Mouse (Mus musculus) ovary, adult 18-20 months (tissue): ENCODE data around the gene Prkce.

Experiments
- DNase-seq: peaks from one replicate; pipeline ENCODE4 v3.0.0; 2022; ENCODE audit warnings: low spot score, mixed read lengths

Prkce gene

DNA sequence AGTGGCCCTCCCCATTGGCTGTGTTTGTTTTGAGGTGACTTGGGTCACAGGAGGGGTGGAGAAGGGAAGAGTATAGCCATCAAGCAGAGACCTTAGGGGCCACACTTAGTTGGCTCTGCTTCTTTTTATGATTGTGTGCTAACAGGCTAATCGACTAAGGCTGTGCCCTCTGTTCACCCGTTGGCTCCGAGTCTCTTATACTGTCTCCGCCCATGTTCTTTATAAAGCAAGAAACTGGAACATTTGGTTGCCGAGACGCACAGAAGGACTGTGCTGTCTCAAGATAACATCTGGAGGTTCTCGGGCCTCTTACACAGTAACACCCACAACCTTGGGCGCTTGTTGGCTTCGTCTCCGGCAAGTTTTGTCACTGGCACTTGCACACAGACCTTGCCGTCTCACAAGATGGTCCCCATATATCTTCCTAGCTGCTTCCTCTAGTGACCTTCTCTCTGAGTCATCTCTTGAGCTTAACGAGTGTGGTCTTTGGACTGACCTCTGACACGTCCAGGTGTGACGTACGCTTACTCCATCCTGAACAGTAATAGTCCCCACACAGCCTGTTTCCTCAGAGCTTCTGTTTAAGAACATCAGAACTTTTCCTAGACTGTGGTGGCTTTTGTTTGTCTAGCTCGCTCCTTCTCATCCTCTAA, 406.1 kb downstream of the Prkce start:
- no peak for DNase-seq

DNA sequence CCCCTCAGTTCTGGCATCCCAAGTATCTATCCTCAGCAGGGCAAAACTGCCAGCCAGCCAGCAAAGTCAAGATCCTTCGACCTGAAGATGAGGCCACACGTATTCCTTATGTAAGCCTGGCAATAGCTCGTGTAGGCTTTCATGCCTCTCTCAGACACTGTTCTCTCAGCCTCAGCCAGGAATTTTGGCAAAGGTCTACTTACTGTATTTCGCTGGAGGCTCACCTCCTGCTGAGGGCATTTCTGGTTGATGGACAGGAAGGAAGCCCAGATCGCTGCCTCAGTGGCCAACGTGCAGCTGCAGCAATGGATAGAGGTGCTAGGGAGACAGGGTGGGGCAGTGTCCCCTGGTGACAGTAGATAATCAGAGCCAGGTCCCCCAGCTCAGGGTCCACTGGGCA, 413.1 kb downstream of the Prkce start:
- no peak for DNase-seq

DNA sequence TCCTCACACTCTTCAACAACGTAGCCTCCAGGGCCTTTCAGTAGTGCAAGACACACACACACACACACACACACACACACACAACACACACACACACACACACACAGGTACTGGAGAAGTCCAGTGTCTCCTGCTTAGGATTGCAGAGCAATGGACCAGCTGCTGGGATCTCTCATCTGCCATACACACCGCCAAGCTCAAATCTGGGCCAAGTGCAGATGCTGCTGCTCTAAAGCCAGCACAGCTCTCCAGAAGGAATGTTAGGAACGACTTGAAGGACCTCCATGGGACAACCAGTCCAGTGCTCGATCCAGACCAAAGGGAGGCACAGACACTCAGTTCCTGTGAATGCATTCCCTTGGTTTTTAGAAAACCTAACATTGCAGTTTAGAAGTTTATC, 414.8 kb downstream of the Prkce start:
- no peak for DNase-seq

DNA sequence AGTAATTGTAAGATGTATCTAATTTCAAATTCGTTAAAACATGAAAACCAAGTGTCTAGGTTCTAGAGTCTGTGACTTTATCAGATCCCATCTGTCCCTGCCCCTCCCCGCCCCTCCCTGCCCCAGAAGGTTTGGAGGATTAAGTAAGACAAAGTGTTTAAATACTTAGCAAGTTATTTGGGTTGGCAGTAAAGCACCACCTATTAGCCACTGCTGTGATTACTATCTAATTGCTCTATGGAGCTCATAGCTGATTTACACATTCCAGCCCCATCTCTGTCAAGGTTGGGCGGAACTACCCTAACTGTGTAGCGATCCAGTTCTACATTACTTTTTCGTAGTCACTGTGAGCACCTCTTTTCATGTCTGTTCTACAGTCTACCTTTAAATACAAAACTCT, 418.9 kb downstream of the Prkce start:
- DNase-seq: no peak

DNA sequence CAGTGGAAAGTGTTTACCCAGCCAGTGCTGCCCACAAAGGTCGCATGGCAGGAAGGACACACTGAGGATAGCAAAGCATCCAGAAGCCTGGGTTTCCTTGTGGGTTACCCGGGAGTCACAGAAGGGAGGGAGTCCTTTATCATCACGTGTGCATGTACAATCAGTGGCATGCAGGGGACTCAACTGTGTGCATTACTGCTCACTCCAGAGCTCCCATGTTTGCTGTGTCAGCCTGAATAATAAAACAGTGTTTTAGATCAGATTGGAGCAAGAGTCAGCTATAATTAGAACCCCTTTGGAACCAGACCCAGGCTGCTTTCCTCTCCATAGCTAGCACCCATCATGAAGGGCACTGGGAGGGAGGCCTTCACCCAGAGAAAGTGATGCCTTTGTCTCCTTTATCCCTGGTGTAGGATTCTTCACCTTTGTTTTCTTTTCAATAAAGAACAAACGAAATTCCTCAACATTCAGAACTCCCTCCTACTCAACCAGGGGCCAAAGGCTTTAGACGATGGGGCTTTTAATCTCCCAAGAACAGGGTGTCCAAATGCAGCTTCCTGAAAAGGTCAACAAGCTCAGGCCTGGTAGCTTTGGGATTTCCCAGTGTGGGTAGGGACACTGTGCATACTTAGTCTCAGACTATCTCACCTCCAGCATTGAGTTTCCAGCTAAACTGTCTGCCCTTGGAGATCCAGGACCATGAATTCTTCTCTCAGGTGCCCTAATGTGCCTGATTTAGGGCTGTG, 421.3 kb downstream of the Prkce start:
- DNase-seq: no peak

DNA sequence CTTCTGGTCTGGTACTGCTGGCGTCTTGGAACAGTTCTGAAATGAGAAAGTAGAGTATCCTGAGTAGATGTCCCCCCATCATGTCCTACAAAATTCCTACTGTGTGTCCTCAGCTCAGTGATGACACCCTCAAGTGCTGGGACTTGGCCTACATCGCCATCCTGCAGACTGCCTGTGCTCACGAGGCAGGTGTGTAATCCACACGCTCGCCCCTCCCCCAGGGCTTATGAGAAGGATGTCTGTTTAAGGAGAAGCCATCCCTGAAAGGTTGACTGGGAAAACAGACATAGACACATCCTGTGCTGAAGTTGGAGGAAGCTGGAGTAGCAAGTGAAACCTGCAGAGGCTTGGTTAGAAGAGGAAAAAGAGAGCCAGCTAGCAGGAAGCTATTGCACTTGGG, 422.1 kb downstream of the Prkce start:
- DNase-seq: no peak

DNA sequence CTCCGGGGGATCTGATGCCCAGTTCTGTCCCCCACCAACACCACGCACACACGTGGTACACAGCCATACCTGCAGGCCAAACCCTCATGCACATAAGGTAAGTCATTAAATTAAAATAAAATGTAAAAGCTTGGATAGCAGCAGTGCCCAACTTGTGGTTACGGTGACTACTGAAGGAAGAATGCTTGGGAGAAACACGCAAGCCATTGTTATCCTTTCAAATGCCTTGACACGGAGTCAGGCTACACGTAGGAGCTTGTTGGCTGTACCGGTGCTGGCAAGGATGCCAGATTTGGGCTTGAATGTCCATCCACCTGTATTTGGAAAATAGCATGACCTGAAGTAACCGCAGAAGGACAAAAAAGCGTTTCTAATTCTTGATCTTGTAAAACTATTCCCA, 423.7 kb downstream of the Prkce start:
- no peak for DNase-seq

DNA sequence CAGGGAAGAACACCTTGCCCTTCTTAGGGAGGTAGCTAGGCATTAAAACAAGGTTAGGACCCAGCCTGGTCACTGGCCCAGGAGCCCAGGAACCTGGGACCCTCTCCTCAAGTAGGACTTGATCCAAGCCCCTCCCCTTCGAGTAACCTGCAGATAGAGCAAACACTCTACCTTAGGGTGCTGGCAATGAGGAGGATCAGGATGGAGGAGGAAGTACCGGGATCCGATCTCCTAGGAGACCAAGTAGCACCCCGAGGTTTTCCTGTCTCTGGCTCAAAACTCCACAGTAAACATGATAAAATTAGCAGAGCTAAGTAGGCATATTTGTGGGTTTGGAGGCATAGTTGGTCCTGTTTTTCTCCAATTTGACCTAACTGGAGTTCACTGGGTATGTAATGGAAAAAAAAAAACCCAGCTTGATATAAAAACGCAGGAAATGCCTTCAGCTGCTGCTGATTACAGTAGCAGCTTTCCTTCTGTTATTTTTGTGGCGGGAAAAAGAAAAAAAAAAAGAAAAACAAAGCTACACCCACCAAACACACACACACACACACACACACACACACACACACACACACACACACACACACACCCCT, 425.5 kb downstream of the Prkce start:
- DNase-seq: no peak

DNA sequence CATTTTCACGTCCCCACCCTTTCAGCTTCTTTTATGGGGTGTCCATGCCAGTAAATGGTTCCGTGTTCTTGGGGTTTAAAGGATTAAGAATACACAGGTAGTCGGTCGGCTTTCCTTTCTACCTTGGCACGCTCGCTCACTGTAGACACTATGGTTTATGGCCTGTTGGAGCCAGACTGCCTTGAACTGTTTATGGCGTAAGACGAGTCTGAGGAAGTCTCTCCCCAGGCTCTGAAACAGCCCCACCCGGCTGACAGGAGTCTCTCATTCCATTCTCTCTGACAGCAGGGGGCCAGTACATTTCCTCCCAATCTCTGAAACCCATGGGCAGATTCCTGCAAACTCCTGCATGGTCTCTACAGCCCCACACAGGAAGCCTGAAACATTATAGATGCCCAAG, 427.9 kb downstream of the Prkce start:
- no peak for DNase-seq

DNA sequence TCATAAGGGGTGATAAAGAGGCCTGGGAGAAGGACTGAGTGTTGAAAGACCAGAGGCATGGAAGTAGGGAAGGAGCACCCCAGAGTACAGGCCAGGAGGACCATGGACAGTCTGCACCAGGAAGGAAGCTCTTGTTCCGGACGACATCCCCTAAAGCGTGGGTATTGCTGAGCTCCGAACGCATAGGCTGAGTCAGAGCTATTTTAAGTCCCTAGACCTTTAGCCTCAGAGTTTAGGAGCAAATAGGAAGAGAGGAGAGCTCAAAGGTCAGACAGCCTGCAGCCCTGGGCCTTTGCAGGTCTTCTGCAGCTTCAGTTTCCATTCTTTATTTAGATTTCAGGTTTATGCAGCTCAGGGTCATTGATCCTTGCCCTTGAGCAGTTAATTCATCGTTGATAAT, 433.5 kb downstream of the Prkce start:
- no peak for DNase-seq

DNA sequence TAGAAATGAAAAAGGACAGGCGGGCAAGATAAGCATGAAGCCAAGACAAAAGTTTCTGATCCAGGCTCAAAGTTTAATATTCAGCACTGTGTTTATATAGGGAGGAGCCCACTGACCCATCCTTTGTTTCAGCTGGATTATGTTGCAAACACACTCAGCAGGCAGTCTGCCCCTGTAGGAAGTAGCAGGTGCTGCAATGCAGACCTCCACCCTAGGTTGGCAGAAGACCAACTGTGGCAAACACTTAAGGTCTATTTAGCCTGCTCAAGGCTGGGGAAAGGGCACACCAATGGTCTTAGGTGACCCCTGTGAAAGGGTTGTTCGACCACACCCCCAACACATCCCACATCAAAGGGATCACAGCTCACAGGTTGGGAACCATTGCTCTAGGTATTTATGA, 434.3 kb downstream of the Prkce start:
- no peak for DNase-seq

DNA sequence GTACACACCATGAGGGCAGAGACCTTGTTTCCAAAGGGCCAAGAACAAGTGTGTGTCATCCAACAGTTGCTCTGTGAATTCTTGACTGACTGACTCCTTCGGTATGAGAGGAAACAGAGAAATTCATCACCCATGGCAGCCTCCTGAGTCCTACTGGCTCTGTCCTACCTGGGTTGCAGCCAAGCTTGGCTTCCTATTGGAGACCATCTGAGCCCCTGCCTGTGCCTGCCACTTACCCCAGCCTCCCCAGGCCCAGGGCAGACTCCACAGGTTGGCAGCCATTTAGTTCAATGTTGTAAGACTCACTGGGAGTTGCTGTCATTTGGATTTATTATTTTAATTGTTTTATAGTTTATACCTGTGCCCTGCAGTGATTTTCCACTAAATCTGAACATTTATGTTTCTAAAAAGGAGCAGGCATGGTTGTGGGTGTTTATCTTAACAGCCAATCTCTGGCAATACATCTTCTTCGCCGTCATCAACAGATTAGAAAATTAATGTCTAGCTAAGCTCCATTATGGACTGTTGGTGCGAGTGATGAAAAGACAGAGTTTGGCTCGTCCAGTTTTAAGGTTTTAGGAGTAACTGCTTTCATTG, 436.4 kb downstream of the Prkce start:
- DNase-seq: no peak

DNA sequence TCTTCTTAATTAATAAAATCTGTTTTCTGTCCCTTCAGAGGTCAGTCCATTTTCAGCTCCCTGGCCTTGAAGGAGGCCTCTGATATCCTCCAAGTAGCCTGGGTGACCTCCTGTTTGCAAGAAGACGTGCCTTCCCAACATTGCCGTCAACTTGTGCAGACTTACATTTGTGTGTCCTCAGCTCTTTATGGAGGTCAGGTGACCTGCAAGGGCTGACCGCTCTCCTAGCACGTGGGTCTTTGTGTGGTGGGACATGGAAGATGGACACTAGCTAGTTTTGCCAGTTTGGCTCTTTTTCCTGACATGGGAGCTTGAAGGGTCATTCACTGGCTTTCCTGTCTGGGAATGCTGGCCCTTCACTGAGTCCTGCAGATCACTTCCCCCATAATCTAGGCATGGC, 440.4 kb downstream of the Prkce start:
- no peak for DNase-seq

DNA sequence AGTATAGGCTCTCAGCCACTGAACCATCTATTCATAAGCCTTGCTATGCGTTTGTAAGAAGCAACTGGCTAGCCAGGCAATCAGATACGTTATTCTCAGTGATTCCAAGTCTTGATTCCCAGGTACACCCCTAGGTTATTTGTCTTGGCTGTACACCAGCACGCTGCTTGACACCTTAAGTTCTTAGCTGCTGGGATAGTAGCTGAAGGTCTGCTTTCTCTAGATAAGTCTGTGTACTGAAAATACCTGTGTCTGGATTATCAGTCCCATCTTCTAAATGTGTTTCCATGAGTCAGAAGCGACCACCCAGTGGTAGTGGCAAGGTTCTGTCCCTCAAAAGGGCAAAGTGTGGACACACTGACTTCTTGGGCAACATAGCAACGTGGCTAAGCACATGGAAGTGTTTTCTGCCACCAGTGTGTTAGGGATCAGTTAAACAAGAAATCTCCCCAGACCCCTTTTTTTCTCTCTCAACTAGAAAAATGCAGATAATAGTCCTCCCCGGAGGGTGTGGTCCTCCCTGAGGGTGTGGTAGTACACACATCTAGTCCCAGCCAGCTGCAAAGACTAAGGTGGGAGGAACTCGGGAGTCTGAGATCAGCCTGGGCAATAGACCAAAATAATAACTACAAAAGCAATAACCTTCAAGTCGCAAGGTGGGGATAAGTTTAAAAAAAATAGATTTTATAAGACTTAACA, 442.8 kb downstream of the Prkce start:
- no peak for DNase-seq

DNA sequence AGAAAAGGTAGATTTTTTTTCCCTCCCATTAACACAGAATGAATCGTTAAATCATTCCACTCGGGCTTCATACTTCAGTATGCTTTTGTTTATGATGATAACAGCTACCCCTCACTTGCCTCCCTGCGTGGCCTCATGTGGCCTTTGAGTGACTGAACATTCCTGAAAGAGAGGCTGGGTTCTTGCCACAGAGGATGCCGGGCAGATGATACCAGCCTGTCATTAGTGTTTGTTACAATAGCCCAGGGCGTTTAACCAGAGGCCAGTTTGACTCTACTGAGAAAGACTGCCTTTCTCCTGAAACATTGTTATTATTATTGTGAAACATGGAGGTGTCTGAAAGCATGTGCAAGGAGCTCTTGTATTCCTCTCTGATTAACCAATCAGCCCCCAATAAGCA, 444.2 kb downstream of the Prkce start:
- no peak for DNase-seq

DNA sequence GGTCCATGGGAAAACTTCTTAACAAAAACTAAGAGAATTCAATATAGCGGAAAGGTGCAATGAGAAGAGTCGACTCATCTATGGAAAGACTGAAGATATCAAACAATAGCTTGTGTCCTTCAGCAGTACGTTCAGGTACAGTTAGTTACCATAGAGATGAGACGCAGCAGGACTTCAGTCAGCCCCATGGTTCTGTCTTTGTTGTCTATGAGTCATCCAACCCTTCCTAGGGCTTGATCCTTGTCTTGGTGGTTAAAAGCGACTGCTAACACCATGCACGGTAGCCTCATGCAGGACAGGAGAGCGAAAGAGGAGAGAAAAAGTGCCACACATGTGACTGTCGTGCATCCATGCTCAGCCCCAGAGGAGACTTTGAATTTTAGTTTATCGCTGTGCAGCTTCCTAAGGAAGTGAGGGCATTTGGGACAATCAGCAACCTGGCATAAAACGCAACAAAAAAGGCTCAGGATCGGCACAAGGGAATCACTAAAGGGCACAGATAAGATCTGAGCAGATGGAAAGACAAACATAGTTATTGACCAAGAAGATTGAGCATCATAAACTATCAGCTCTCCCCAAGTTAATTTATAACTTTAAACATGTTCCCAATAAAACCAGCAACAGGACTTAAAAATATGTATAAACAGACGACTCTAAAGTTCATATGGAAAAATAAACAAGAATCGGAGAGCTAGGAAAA, 448.2 kb downstream of the Prkce start:
- DNase-seq: no peak

DNA sequence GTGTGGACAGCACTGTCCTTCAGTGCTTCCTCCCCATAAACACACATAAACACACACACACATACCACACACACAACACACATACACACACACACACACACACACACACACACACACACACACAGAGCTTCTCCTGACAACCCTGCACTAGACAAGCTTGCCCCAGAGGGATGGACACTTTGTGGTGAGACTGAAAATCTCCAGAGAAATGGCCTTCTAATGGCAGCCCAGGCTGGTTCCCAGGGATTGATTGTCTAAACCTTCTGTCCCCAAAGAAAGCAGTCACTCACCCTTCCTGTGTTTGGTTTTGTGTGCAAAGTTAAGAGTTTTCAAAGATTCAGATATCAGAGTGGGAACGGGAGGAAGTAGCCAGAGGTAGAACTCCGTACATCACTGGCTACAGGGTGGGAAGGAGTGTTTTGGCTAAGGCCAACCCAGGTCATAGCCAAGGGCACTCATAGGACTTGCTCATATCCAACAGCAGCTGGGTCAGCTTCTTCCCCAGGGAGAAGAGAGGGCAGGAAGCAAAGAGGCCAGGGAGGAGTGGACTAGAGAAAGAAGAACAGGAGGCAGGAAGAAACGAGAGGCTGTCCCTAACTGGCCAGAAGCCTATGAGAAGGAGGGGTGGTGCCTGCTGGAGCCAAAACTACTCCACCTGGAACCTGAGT, 450.1 kb downstream of the Prkce start:
- no peak for DNase-seq

DNA sequence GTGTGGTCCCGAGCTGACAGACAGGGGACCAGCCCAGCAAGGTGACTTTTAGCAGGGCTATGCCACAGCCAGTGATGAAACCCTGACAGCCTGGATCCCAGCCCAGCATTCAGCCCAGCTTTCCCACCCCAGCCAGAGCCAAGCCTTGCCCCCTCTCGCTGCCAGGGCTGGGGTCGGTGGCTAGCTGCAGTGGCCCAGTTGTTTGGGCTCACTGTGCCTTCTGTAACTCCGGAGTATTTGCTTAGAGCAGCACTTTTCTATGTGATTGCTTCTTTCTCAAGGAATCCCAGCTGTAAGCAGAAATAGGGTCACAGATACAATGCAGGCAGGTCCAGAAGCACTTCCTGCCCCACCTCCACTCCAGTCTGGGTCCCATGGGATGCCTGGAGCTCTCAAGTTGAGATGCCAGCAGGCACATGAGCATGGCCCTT, 450.9 kb downstream of the Prkce start:
- no peak for DNase-seq

DNA sequence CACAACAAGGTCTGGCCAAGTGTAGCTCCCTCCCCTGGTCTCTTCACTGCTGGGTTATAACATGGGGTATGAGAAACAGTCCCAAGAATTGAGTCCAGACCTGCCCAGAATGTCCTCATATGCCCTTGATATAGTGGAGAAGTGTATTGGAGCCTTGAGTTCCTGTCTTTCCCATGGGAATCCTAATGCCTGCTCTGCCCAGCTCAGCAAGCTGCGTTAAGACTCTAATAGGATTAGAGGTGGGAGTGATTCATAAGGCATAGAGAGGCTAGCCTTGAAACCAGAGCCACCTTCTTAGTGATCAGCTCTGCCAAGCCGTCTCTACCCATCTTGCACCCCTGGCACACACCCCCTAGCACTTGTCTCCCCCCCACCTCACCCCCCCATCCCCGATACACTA, 455.3 kb downstream of the Prkce start:
- DNase-seq: no peak

DNA sequence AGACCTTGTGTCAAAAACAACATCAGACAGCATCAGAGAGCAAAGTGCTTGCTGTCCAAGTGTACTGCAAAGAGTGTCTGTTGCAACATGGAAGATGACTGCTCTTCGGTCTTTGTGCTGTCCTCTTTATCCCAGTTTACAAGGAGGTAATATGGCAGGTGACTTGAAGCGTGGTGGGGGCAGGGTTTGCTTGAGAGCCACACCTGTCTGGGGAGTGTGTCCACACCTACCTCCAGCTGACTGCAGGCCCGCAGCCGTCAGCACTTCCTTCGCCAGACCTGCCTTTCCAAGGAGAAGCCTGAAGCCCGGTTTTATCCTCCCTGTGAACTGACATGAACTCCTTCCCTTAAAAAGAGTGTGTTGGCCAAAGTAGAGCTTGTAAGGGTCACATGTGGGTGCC, 458.9 kb downstream of the Prkce start:
- no peak for DNase-seq

DNA sequence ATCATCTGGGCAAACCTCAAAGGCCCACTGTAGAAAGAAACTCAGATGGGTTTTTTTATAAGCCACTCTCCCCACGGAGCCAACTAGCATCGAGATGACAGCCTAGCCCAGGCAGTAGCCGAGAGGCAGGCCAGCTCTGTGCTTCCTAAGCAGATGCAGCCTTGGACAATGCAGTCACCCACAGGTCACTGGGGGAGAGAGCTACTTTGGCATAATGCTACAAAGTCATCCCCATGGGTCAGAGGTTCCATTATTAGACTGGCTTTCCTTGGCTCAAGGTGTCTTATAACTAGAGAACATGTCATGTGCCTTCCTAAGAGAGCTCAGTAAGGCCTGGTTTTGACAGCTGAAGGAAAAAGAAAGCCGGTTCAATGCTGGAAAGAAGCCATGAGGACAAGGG, 465.5 kb downstream of the Prkce start:
- DNase-seq: no peak
